Mouse (Mus musculus): ENCODE measurements around the gene Lrrc4c.

The Lrrc4c gene

DNA sequence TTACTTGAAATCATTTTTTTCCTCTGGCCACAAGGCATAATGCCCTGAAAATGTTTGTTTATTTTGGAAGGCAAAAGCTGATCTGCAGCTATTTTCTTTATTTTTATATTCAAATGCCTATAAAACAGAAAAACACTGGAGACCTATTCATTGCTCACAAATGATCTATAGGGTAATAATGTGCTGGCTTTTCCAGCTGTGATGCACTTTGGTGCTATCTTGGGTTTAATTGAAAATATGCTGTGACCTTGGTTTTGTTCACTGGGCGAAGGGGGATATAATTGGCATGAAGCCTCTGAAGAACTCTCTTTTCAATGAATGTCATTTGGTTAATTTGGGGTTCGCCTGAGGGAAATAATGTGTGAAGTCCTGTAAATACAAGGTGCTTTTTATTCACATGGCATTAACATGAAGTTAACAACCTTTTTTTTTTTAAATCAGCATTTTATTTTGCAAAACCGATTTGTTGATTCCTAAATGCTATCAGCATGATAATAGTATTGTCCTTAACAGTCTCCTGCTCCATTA, 1286.8 kb downstream of the Lrrc4c start:
- no peak for DNase-seq (ENCODE audit: low spot score in 2 of 2)

DNA sequence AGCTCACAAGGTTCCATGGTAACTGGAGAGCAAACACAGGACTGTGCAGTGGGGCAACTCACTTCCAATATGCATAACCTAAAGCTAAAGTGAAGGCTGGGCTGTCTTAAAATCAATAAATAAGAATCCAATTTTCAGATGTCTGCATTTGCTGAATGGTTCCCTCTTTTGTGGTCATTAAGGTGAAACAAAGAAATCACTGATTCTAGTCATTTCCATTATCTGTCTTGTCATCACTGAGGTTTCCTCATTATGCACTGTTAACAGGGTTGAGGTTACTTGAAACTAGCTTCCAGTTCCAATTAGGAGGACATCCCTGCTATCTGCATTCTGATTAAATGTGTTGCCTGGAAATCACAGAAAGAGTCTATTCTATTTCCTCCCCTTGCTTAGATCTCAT, 1291.5 kb downstream of the Lrrc4c start:
- no peak for DNase-seq (ENCODE audit: low spot score in 2 of 2)

DNA sequence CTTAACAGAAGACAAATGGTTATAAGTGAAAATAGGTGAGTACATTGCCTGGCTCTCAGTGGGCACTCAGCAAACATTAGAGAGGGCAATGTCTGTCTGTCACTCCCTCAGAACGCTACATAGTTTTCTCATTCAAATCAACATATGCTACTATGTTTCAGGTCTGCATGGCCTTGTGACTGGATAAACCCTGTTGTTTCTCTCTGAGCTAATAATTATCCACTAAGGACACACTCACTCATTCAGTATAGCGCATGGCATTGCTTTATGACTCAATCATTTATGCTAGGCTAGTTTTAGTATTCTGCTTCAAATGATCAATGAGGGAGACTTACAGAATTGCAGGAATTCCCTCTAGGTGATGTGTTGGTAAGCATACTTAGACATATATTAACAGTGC, 1292.6 kb downstream of the Lrrc4c start:
- no peak for DNase-seq (ENCODE audit: low spot score in 2 of 2)

DNA sequence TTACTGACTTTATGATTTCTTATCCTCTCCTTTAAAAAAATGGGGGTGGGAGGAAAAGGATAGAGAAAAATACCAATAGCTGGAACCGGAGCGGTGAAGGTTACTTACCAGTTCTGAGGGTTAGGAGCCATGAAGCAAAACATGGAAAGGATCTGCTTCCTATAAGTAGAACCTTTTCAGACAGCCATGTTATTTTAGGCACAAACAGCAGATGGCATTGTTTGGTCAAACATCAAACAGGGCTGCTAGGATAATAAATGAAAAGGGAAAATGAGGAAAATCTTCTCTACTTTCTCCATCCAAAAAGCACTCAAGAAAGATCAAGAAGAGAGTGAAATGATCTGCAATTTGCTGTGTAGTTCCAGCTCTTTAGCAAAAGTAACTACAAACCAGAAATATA, 1296.8 kb downstream of the Lrrc4c start:
- DNase-seq (ENCODE audit: low spot score in 2 of 2): no peak

DNA sequence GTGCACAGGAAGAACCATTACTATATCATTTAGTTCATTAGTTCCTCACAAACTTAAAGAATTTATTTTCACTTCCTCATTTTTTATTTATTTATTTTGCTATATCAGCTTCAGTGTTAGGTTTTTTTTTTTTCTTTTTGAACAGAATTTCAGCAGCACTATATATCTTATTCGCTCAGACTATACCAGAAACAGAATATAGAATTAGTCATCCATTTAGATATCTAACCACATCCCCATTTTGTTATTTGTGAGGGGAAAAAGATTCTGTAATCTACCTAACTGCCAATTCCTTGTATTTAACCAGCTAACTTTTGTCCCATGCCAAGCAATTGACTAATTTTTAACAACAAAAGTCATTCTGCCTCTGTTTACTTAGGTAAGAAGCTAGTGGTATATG, 1300.6 kb downstream of the Lrrc4c start:
- DNase-seq (ENCODE audit: low spot score in 2 of 2): no peak

DNA sequence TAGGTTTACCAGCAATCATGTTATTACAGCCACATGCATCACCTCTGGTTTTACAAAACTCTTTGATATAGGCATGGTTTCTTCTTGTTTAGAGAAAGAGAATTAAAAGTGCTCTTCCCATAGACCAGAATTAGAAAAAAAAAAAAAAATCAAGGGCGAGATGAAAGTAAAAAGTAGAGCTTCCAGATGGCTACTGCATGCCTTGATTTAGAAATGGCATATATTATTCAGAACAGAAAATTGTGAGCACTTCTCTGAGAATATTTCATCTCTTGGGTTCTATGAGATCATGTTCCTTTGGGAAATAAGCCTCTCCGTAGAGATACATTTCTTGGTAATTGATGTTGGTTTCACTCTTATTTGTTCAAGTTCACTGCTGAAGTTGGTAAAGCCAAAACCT, 1322.0 kb downstream of the Lrrc4c start:
- DNase-seq (ENCODE audit: low spot score in 2 of 2): no peak

DNA sequence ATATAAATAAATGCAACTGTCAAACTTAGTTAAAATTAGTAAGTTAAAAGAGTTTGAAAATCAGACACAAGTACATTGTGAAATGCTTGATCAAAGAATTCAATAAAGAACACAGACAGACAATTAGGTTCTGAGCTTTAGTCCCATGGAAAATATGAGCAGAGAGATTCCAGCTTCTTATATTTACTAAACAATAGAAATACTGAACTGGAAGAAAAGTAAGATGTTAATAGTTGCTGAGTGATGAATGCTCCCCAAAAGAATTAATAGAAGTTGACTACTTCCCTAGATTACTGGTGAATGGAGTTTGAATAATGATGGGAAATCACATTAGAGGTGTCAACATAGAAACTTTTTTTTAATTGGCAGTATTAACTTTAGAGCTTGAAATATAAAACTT, 1323.7 kb downstream of the Lrrc4c start:
- no peak for DNase-seq (ENCODE audit: low spot score in 2 of 2)

DNA sequence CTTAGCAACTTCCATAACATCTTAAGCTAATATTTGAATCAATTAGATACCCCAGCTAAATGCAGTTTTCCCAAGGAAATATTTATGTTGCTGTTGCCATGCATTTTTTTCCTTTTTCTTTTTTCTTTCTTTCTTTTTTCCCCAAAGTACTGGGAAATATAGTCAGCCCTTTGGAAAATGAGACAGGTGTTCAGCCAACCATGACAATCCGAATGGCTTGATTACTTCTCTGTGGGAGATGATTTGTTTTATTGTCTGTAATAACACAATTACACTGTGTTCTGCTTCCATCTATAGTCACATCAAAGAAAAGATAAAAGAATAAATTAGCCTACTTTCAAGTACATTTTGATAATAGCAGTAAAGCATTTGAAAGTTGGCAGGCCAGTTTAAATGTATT, 1334.7 kb downstream of the Lrrc4c start:
- no peak for DNase-seq (ENCODE audit: low spot score in 2 of 2)

All from spleen, postnatal 4 days (tissue).